ENCODE assay signal across 8 mouse cellular contexts in genomic region chr3:95141952-95142616, GRCm38 (mm10). TPM values are rescaled to one million over a fixed set of nuclear protein-coding genes. Genes with fewer than 3 reads are reported as not detected.
DNase-seq lines count a peak whose midpoint lies in the region; ATAC-seq lines count a peak whose summit lies in the region.

Gene Tnfaip8l2 (minus strand): TSS chr3:95142360.

- H3K36me3 ChIP-seq in midbrain, embryonic 13.5 days, result peaks cover 19% of the 10 kb centered on the region
- peaks cover 7% of the 10 kb centered on the region; the same call in 1 of the 2 replicates for H3K36me3 ChIP-seq in midbrain, embryonic 16.5 days (ENCODE audit: control insufficient read depth, insufficient read depth, low read length)
- H3K36me3 ChIP-seq in macrophage (ENCODE audit: inconsistent target), result no peaks in the 10 kb centered on the region; the same call in 1 of the 2 replicates

- peak; percentile 84 for DNase-seq in induced T-regulatory cell, adult 2 months (ENCODE audit: low read depth)
- peak; percentile 74 for DNase-seq in thymus, postnatal 14 days
- no peak for DNase-seq in cerebellum, adult 9-10 months
- no peak for DNase-seq in layer of hippocampus, adult 18-20 months (ENCODE audit: low spot score in 2 of 2)
- no peak for DNase-seq in cerebellum, adult 11-12 months

- 83% methylated on average over 10 of the region's 10 CpGs for WGBS in midbrain, embryonic 13.5 days
- WGBS in midbrain, embryonic 16.5 days, result 88% methylated on average over 10 of the region's 10 CpGs
- 22% methylated on average over 10 of the region's 10 CpGs for WGBS in macrophage (ENCODE audit: missing documents)

- no peak within 1 kb of the TSS for H3K27ac ChIP-seq in midbrain, embryonic 13.5 days
- no peak within 1 kb of the TSS for H3K27ac ChIP-seq in midbrain, embryonic 16.5 days (ENCODE audit: low read length)
- peak within 1 kb of the TSS; percentile 90 for H3K27ac ChIP-seq in macrophage

- H3K9ac ChIP-seq in midbrain, embryonic 13.5 days (replicated peaks), result no peak within 1 kb of the TSS
- H3K9ac ChIP-seq in midbrain, embryonic 16.5 days (ENCODE audit: low read depth, low read length), result no peak within 1 kb of the TSS

- peak; percentile 62; the same call in 1 of the 2 replicates for ATAC-seq in midbrain, embryonic 13.5 days
- ATAC-seq in midbrain, embryonic 16.5 days, result no peak

- no peak within 1 kb of the TSS for H3K4me3 ChIP-seq in midbrain, embryonic 13.5 days (replicated peaks)
- no peak within 1 kb of the TSS for H3K4me3 ChIP-seq in midbrain, embryonic 16.5 days (ENCODE audit: low read depth, low read length)
- peak within 1 kb of the TSS; percentile 71 for H3K4me3 ChIP-seq in macrophage (ENCODE audit: inconsistent target)

- no peak within 1 kb of the TSS for H3K4me2 ChIP-seq in midbrain, embryonic 13.5 days (replicated peaks)
- no peak within 1 kb of the TSS for H3K4me2 ChIP-seq in midbrain, embryonic 16.5 days (ENCODE audit: low read length)

- H3K9me3 ChIP-seq in midbrain, embryonic 13.5 days, result no peaks in the 10 kb centered on the region
- H3K9me3 ChIP-seq in midbrain, embryonic 16.5 days (replicated peaks; ENCODE audit: control insufficient read depth, low read length, poor library complexity, severe bottlenecking), result no peaks in the 10 kb centered on the region

- peaks cover 45% of the 10 kb centered on the region for H3K79me2 ChIP-seq in macrophage (ENCODE audit: inconsistent target)

- no peaks in the 10 kb centered on the region for H3K4me1 ChIP-seq in midbrain, embryonic 13.5 days (replicated peaks)
- no peaks in the 10 kb centered on the region for H3K4me1 ChIP-seq in midbrain, embryonic 16.5 days (ENCODE audit: control insufficient read depth, insufficient read depth, low read length)

- no peaks in the 10 kb centered on the region for H3K27me3 ChIP-seq in midbrain, embryonic 13.5 days
- H3K27me3 ChIP-seq in midbrain, embryonic 16.5 days (ENCODE audit: control insufficient read depth, insufficient read depth, low read depth, low read length), result no peaks in the 10 kb centered on the region

RNA-seq across cellular contexts. Expression of gene Tnfaip8l2, which starts in this region (rescaled TPM):
- 2.3 and 2.8 TPM in 2 replicates for polyA plus RNA-seq in midbrain, embryonic 13.5 days (2015; fragmentation: Nextera tagmentation; extraction: Ambion mirVana)
- polyA plus RNA-seq in midbrain, embryonic 16.5 days (2015; fragmentation: Nextera tagmentation; extraction: Ambion mirVana), result 2.6 and 3.2 TPM in 2 replicates
- total RNA-seq in macrophage (2018; cell fraction: chromatin; rRNA removed), result 10 to 100 TPM in 25 of 26 experiments, 1 to 10 TPM in 1; 8.2 to 59.4 (median 20.7) TPM
- 100 to 1,000 TPM in 16 of 26 experiments, 10 to 100 TPM in 10; 31.6 to 166 (median 120) TPM for total RNA-seq in macrophage (2018; cell fraction: cytosol; rRNA removed)
- 10 to 100 TPM; 19.5 to 81.9 (median 34.4) TPM for total RNA-seq in macrophage (2018; cell fraction: nucleus; rRNA removed)
- polyA plus RNA-seq in macrophage (2018), result 63.7 to 188 TPM (median 64.6 TPM) in 3 replicates
- 1 to 10 TPM; 2.6 to 3.1 TPM for total RNA-seq in layer of hippocampus, adult 18-20 months (2021)

Comparison
In these comparisons a context has a peak if more than half of its experiments do, and no peak if none do; other contexts are left out.
1. RNA of gene Tnfaip8l2 (polyA plus RNA-seq): 63.7 to 188 TPM in macrophage; 2.6 to 3.2 TPM in midbrain, embryonic 16.5 days and 2.3 to 2.8 TPM in midbrain, embryonic 13.5 days; every median in the first group is over 10 times any median in the second.
2. DNase-seq: peak in induced T-regulatory cell, adult 2 months (single experiment) and thymus, postnatal 14 days (single experiment); none in cerebellum, adult 9-10 months (single experiment), layer of hippocampus, adult 18-20 months (0 of 2) and cerebellum, adult 11-12 months (single experiment).